Mouse (Mus musculus): ENCODE measurements around the gene Hey2.

The Hey2 gene

GRCm38 (mm10) chr10:30842643-30843437 lies at the start of gene Hey2:
Gene Hey2, minus strand, starts transcription at chr10:30842801.
- peak; percentile 99 for DNase-seq (ENCODE audit: low spot score)

GRCm38 (mm10) chr10:30883085-30883760 lies 40.6 kb upstream of the Hey2 start:
- no peak for DNase-seq (ENCODE audit: low spot score)

- DNase-seq (ENCODE audit: low spot score), result no peak
Measured at GRCm38 (mm10) chr10:30881109-30881508, 38.5 kb upstream of the Hey2 start.

- no peak for DNase-seq (ENCODE audit: low spot score)
Measured at GRCm38 (mm10) chr10:30845101-30845825, 2.7 kb upstream of the Hey2 start.

GRCm38 (mm10) chr10:30844191-30845010 lies 1.8 kb upstream of the Hey2 start:
- DNase-seq (ENCODE audit: low spot score), result peak; percentile 50

- DNase-seq (ENCODE audit: low spot score), result peak; percentile 40
Measured at GRCm38 (mm10) chr10:30843438-30844190, 1.0 kb upstream of the Hey2 start.

- DNase-seq (ENCODE audit: low spot score), result no peak
Measured at GRCm38 (mm10) chr10:30842228-30842627, 373 bp downstream of the Hey2 start.

- no peak for DNase-seq (ENCODE audit: low spot score)
Measured at GRCm38 (mm10) chr10:30840824-30841223, 1.8 kb downstream of the Hey2 start.

GRCm38 (mm10) chr10:30838188-30838587 lies 4.4 kb downstream of the Hey2 start:
- DNase-seq (ENCODE audit: low spot score), result peak; percentile 50

GRCm38 (mm10) chr10:30825049-30825448 lies 17.6 kb downstream of the Hey2 start:
- DNase-seq (ENCODE audit: low spot score), result no peak

GRCm38 (mm10) chr10:30810967-30811293 lies 31.7 kb downstream of the Hey2 start:
- peak; percentile 81 for DNase-seq (ENCODE audit: low spot score)

GRCm38 (mm10) chr10:30810247-30810966 lies 32.2 kb downstream of the Hey2 start:
- no peak for DNase-seq (ENCODE audit: low spot score)

GRCm38 (mm10) chr10:30803587-30804253 lies 38.9 kb downstream of the Hey2 start:
- DNase-seq (ENCODE audit: low spot score), result no peak

GRCm38 (mm10) chr10:30802681-30803586 lies 39.7 kb downstream of the Hey2 start, which contains the start of gene Ncoa7:
Gene Ncoa7, minus strand, starts transcription at chr10:30803326.
- peak; percentile 89 for DNase-seq (ENCODE audit: low spot score)

GRCm38 (mm10) chr10:30802033-30802432 lies 40.6 kb downstream of the Hey2 start:
- DNase-seq (ENCODE audit: low spot score), result no peak

- no peak for DNase-seq (ENCODE audit: low spot score)
Measured at GRCm38 (mm10) chr10:30799713-30800450, 42.7 kb downstream of the Hey2 start.

- no peak for DNase-seq (ENCODE audit: low spot score)
Measured at GRCm38 (mm10) chr10:30796469-30797261, 45.9 kb downstream of the Hey2 start.

Data from testis, postnatal 10 days (tissue).